Mouse (Mus musculus) liver, embryonic 12.5 days (tissue): ENCODE measurements around the gene Krt17. TPM values are rescaled to one million over a fixed set of nuclear protein-coding genes. Genes with fewer than 3 reads are reported as not detected.
"Not testable (repeated sequence)": the region's sequence is repeated elsewhere in the genome, so short reads cannot be mapped to it uniquely, and the experiment has no call there.

Source experiments
- ATAC-seq: fragments of 200-750 bp; cut with Nextera tagmentation; 2 replicates; pipeline ENCODE4 v1.8.0; 2017; ENCODE audit warnings: moderate number of reproducible peaks, mild to moderate bottlenecking, moderate library complexity
- H3K27ac ChIP-seq: fragments of 300-500 bp; sonication (generic); 2 replicates; pipeline ENCODE4 v1.5.1; 2016; ENCODE audit warnings: mild to moderate bottlenecking
- H3K27me3 ChIP-seq: fragments of 300-500 bp; sonication (generic); replicated peaks from 2 replicates; pipeline ENCODE4 v1.6.1; 2016; ENCODE audit warnings: mild to moderate bottlenecking, moderate library complexity
- H3K36me3 ChIP-seq: fragments of 300-500 bp; sonication (generic); 2 replicates; pipeline ENCODE4 v1.6.1; 2016; ENCODE audit warnings: mild to moderate bottlenecking, moderate library complexity
- H3K4me1 ChIP-seq: fragments of 300-500 bp; sonication (generic); 2 replicates; pipeline ENCODE4 v1.6.1; 2016
- H3K4me2 ChIP-seq: fragments of 300-500 bp; sonication (generic); 2 replicates; pipeline ENCODE4 v1.6.1; 2016; ENCODE audit warnings: mild to moderate bottlenecking, moderate library complexity
- H3K4me3 ChIP-seq: fragments of 300-500 bp; sonication (generic); 2 replicates; pipeline ENCODE4 v1.5.1; 2016; ENCODE audit warnings: mild to moderate bottlenecking, moderate library complexity
- H3K9ac ChIP-seq: fragments of 300-500 bp; sonication (generic); 2 replicates; pipeline ENCODE4 v1.6.1; 2016; ENCODE audit warnings: mild to moderate bottlenecking, moderate library complexity
- H3K9me3 ChIP-seq: fragments of 300-500 bp; sonication (generic); replicated peaks from 2 replicates; pipeline ENCODE4 v1.6.1; 2016; ENCODE audit warnings: mild to moderate bottlenecking, moderate library complexity
- WGBS: fragments of 180-500 bp; shearing (Covaris S2); methylation state at CpG from one replicate; pipeline ENCODE4 v1.1.7; 2016; ENCODE audit not compliant: insufficient replicate concordance; 5-methylcytosine and 5-hydroxymethylcytosine counted together
- polyA plus RNA-seq: library from polyadenylated mRNA; unstranded; fragments of >200 nt; fragmentation: Nextera tagmentation; extraction: Ambion mirVana; gene quantifications from 2 replicates; pipeline ENCODE4 v1.2.1, GENCODE M21; 2016

The Krt17 gene
- polyA plus RNA-seq: 0.27 and 0.30 TPM in 2 replicates

DNA sequence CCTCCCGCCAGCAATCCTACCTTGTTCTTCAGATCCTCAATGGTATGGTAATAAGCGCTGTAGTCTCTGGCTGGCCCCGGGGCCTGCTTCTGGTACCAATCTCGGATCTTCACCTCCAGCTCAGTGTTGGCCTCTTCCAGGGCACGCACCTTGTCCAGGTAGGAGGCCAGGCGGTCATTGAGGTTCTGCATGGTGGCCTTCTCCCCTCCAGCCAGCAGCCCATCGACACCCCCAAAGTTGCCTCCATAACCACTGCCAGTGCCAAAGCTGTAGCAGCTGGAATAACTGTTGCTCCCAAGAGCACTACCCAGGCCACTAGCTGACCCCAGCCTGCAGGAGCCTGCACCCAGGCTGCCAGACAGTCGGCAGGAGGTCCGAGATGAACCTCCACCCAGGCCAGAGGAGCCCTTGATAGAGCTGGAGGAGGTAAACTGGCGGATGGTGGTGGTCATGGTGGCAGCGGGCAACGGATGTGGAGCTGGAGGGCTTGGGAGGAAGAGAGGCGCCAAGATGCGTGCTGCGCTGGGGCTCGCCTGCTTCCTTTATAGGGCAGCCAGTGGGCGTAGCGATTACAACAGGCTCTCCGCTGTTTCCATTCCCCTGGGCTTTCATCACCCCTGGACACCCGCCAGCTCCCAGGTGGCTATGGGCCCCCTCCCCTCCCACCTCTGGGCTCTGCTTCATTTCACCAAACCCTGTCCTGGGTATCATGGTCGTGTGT, at the start of gene Krt17:
Gene Krt17 (minus strand): TSS at position 516 of the 721 bp plus-strand sequence.
- no peak within 1 kb of the TSS for H3K4me3 ChIP-seq
- WGBS: 64% methylated on average over 21 of the region's 21 CpGs
- no peak within 1 kb of the TSS for H3K9ac ChIP-seq
- H3K36me3 ChIP-seq: no peaks in the 10 kb centered on the region
- H3K4me2 ChIP-seq: no peak within 1 kb of the TSS
- H3K27me3 ChIP-seq: peaks cover 3% of the 10 kb centered on the region; the same call in 1 of the 2 replicates
- H3K9me3 ChIP-seq: no peaks in the 10 kb centered on the region
- no peaks in the 10 kb centered on the region for H3K4me1 ChIP-seq
- no peak within 1 kb of the TSS for H3K27ac ChIP-seq
- no peak for ATAC-seq

- 71% methylated on average over 5 of the region's 6 CpGs for WGBS
- not testable (repeated sequence) for H3K9me3 ChIP-seq, H3K4me2 ChIP-seq, H3K4me1 ChIP-seq, ATAC-seq, H3K36me3 ChIP-seq, H3K4me3 ChIP-seq, H3K9ac ChIP-seq, H3K27ac ChIP-seq, H3K27me3 ChIP-seq
These were observed 47.8 kb upstream of the Krt17 start for GRCm38 (mm10) chr11:100308672-100309071.

DNA sequence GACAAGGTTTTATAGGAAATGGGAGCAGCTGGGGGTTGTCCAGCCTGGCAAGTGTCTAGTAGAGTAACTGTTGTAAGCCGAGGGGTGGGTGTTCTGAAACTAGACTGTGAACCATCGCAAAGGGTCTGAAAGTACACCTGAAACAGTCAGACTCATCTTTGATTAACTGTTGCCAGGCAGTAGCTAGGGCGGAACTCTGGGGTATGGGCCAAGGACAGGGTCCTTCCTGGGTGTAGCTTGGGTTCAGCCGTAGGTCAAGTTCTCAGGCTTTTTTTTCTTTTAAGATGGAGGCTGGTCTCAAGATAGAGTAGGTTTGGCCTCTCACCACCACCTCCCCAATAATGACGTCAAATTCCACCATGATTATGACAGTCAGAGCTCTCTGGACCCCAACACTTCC, 47.1 kb upstream of the Krt17 start:
- H3K27me3 ChIP-seq: 0 out of 2 replicates have a peak, but pooled peaks cover 7% of the 10 kb centered on the region
- 72% methylated on average over 5 of the region's 5 CpGs for WGBS
- no peak overlapping the region for H3K4me3 ChIP-seq
- no peak for ATAC-seq
- no peak overlapping the region for H3K9ac ChIP-seq
- no peaks in the 10 kb centered on the region for H3K36me3 ChIP-seq
- no peaks in the 10 kb centered on the region for H3K4me1 ChIP-seq
- H3K27ac ChIP-seq: no peak overlapping the region
- H3K4me2 ChIP-seq: no peak overlapping the region
- H3K9me3 ChIP-seq: no peaks in the 10 kb centered on the region

DNA sequence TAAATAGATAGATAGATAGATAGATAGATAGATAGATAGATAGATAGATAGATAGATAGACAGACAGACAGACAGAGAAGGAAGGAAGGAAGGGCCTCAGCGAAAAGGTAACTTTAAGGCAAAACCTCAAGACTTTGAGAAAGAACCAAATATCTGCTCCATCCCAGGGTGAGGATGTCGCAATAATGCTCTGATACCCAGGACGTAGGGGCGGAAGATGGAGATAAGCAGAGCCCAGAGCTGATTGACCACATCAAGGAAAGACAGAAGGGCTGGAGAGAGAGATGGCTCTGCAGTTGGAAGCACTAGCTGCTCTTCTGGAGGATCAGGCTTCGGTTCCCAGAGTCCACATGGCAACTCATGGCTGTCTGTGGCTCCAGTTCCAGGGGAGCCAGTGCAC, 40.5 kb upstream of the Krt17 start:
- no peak overlapping the region for H3K9ac ChIP-seq
- ATAC-seq: no peak
- 0 out of 2 replicates have a peak, but pooled peaks cover 26% of the 10 kb centered on the region for H3K27me3 ChIP-seq
- WGBS: 29% methylated on average over 5 of the region's 5 CpGs
- peaks cover 5% of the 10 kb centered on the region for H3K4me1 ChIP-seq
- H3K36me3 ChIP-seq: no peaks in the 10 kb centered on the region
- no peak overlapping the region for H3K4me2 ChIP-seq
- no peaks in the 10 kb centered on the region for H3K9me3 ChIP-seq
- no peak overlapping the region for H3K4me3 ChIP-seq
- H3K27ac ChIP-seq: no peak overlapping the region

GRCm38 (mm10) chr11:100300293-100300692, 39.5 kb upstream of the Krt17 start:
- ATAC-seq: no peak
- H3K4me3 ChIP-seq: no peak overlapping the region
- H3K36me3 ChIP-seq: no peaks in the 10 kb centered on the region
- no peak overlapping the region for H3K27ac ChIP-seq
- no peak overlapping the region for H3K9ac ChIP-seq
- H3K9me3 ChIP-seq: no peaks in the 10 kb centered on the region
- peaks cover 6% of the 10 kb centered on the region for H3K4me1 ChIP-seq
- peaks cover 33% of the 10 kb centered on the region; the same call in 1 of the 2 replicates for H3K27me3 ChIP-seq
- H3K4me2 ChIP-seq: 0 out of 2 replicates have a peak overlapping the region, but pooled peaks have one; percentile 20
- 5% methylated on average over 5 of the region's 5 CpGs for WGBS

DNA sequence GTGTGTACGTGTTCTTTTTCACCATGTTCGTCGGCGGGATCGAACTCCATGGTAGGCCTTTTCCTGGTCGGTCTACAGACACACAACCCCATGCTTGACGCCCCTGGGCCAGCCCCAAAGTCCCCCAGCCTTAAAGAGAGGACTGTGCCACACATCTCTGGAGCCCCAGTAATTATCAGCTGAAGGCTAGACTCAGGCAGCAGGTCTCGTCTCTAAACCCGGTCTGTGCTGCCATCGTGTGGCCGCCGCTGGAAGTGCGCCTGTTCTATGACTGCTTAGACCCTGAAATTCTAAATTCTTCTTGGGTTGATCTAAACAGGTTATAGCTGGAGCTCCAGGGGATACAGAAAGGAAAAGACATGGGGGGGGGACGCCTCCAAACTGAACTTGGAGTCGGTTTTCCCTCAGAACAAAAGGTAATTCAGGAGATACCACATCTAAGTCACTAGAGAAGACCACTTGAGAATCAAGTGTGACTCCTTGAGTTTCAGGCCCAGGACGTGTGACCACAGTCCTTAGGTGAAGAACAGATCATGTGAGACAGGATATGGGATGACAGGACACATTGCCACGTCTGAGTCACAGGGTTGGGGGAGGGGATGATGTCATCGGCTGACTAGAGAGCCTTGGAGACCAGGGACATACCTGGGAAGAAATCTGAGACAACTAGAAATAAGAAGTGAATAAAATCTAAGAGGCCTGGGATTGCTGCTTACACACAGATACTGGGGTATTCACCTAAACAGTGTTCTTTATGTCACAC, 37.6 kb upstream of the Krt17 start:
- no peak overlapping the region for H3K9ac ChIP-seq
- peak; percentile 58 for ATAC-seq
- H3K27ac ChIP-seq: no peak overlapping the region
- H3K4me1 ChIP-seq: peaks cover 8% of the 10 kb centered on the region
- peaks cover 32% of the 10 kb centered on the region; the same call in 1 of the 2 replicates for H3K27me3 ChIP-seq
- H3K4me2 ChIP-seq: peak overlapping the region; percentile 51
- H3K4me3 ChIP-seq: peak overlapping the region; percentile 23; the same call in 1 of the 2 replicates
- no peaks in the 10 kb centered on the region for H3K9me3 ChIP-seq
- no peaks in the 10 kb centered on the region for H3K36me3 ChIP-seq
- 18% methylated on average over 18 of the region's 18 CpGs for WGBS

DNA sequence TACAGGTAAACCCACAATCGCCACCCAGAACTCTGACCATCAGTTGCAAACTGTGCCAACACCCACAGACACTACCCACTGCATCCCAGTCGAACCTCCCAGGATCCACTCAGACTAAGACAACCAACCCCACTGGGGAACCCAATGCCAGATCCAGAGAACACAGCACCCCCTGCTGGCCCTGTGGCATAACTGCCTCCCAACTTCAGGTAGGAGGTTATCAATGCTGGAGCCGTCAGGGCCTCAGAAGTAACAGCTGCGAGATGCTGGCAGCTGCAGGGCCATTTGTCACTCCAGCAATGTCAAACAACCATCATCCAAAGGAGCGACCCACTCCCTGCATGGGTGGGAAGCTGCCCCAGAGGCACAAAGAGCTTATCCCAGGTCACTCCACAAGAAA, 37.0 kb upstream of the Krt17 start:
- Histone ChIP-seq H3K9ac (no peak overlapping the region), H3K4me1 (peaks cover 8% of the 10 kb centered on the region), H3K27me3 (peaks cover 32% of the 10 kb centered on the region; the same call in 1 of the 2 replicates), H3K36me3 (no peaks in the 10 kb centered on the region), H3K4me2 (peak overlapping the region; percentile 51), H3K27ac (no peak overlapping the region), H3K9me3 (no peaks in the 10 kb centered on the region), H3K4me3 (peak overlapping the region; percentile 23; the same call in 1 of the 2 replicates)
- ATAC-seq: no peak
- 23% methylated on average over 5 of the region's 5 CpGs for WGBS

- no peak overlapping the region for H3K9ac ChIP-seq
- H3K27ac ChIP-seq: no peak overlapping the region
- 5% methylated on average over 10 of the region's 10 CpGs for WGBS
- ATAC-seq: no peak
- peaks cover 11% of the 10 kb centered on the region for H3K4me1 ChIP-seq
- H3K4me3 ChIP-seq: no peak overlapping the region
- no peak overlapping the region for H3K4me2 ChIP-seq
- no peaks in the 10 kb centered on the region for H3K9me3 ChIP-seq
- H3K36me3 ChIP-seq: no peaks in the 10 kb centered on the region
- H3K27me3 ChIP-seq: peaks cover 28% of the 10 kb centered on the region; the same call in 1 of the 2 replicates
These were observed 34.5 kb upstream of the Krt17 start for GRCm38 (mm10) chr11:100295308-100295707.

DNA sequence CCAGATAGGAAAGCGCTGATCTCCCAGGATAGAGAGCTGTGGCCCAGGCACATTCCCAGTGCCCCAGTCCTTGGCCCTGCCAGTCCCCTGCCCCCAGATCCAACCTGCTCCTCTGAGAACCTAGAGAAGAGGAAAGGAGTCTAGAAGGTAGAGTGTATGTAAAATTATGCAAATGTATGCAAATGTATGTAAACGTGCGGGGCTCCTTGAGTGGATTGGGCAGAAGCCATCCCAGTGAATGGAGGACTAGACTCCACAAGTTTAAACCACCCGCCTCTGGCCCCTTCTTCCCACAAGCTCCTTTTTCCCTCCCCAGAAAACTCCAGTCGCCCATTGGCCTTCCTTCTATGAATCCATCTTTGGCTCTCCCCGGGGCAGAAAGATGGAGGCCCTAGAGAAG, 32.1 kb upstream of the Krt17 start:
- H3K9me3 ChIP-seq: no peaks in the 10 kb centered on the region
- no peaks in the 10 kb centered on the region for H3K36me3 ChIP-seq
- H3K27me3 ChIP-seq: peaks cover 28% of the 10 kb centered on the region; the same call in 1 of the 2 replicates
- WGBS: 49% methylated on average over 6 of the region's 6 CpGs
- H3K4me3 ChIP-seq: no peak overlapping the region
- ATAC-seq: no peak
- peaks cover 14% of the 10 kb centered on the region for H3K4me1 ChIP-seq
- no peak overlapping the region for H3K27ac ChIP-seq
- no peak overlapping the region for H3K4me2 ChIP-seq
- no peak overlapping the region for H3K9ac ChIP-seq

GRCm38 (mm10) chr11:100290235-100290634, 29.4 kb upstream of the Krt17 start:
- no peaks in the 10 kb centered on the region for H3K36me3 ChIP-seq
- H3K4me1 ChIP-seq: peaks cover 12% of the 10 kb centered on the region
- 48% methylated on average over 5 of the region's 5 CpGs for WGBS
- H3K9me3 ChIP-seq: no peaks in the 10 kb centered on the region
- no peak overlapping the region for H3K4me3 ChIP-seq
- H3K27ac ChIP-seq: no peak overlapping the region
- ATAC-seq: no peak
- H3K9ac ChIP-seq: no peak overlapping the region
- H3K27me3 ChIP-seq: peaks cover 8% of the 10 kb centered on the region; the same call in 1 of the 2 replicates
- H3K4me2 ChIP-seq: no peak overlapping the region

GRCm38 (mm10) chr11:100288942-100289341, 28.1 kb upstream of the Krt17 start:
- H3K9ac ChIP-seq: no peak overlapping the region
- H3K27me3 ChIP-seq: peaks cover 3% of the 10 kb centered on the region; the same call in 1 of the 2 replicates
- 76% methylated on average over 6 of the region's 6 CpGs for WGBS
- H3K9me3 ChIP-seq: no peaks in the 10 kb centered on the region
- ATAC-seq: no peak
- no peak overlapping the region for H3K4me2 ChIP-seq
- H3K4me1 ChIP-seq: peaks cover 10% of the 10 kb centered on the region; the same call in 1 of the 2 replicates
- H3K36me3 ChIP-seq: no peaks in the 10 kb centered on the region
- H3K27ac ChIP-seq: no peak overlapping the region
- no peak overlapping the region for H3K4me3 ChIP-seq

DNA sequence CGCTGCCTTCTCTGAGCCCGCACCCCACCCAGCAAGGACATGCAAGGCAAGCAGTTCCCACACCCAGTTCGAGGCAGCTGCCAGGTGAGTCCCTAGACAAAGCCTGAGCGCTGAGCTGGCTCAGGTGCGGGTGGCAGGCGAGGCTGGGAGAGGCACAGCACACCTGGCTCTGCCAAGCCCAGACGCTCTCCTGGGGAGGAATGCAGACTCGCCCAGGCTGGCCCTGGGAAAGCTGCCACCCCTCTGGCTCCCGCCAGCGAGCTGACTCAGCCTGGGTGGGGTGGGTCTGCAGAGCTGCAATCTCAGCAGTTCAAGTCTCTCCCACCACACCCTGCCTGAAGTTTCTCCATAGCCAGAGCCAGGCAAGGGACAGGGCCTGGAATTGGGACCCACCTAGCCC, 26.2 kb upstream of the Krt17 start:
- 40% methylated on average over 10 of the region's 10 CpGs for WGBS
- Histone ChIP-seq H3K4me3 (no peak overlapping the region), H3K9ac (no peak overlapping the region), H3K4me2 (no peak overlapping the region), H3K27ac (no peak overlapping the region), H3K4me1 (peaks cover 10% of the 10 kb centered on the region; the same call in 1 of the 2 replicates), H3K9me3 (no peaks in the 10 kb centered on the region), H3K36me3 (no peaks in the 10 kb centered on the region), H3K27me3 (0 out of 2 replicates have a peak, but pooled peaks cover 3% of the 10 kb centered on the region)
- no peak for ATAC-seq
